Mouse (Mus musculus) heart, adult 9 months (tissue): Measurements from ENCODE around the gene Cox19.

Experiments used
- DNase-seq, 2 experiments: peaks; one replicate each; pipeline ENCODE4 v3.0.0; 2022; ENCODE audit warnings: low spot score in 2 of 2

Gene Cox19

DNA sequence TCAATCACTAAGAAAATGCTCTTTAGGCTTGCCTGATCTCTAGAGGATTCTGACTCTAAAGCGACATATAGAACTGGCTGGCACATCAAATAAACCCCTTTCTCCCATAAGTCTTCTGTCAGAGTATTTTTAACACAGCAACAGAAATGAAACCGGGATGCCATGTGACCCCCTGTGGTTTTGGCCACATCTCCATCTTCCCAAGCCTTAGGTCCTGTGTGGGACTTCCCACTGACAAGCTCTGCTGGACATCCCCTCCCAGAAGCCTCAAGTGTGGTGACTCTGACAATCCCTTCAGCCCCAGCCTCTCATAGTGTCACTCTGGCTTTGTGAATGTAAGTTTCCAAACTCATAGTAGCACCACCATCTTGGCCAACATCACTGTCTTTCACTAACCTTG lies 57.1 kb downstream of the Cox19 start:
- no peak for DNase-seq

- DNase-seq: no peak
These were observed 59.2 kb downstream of the Cox19 start for GRCm38 (mm10) chr5:139291811-139292560.

DNA sequence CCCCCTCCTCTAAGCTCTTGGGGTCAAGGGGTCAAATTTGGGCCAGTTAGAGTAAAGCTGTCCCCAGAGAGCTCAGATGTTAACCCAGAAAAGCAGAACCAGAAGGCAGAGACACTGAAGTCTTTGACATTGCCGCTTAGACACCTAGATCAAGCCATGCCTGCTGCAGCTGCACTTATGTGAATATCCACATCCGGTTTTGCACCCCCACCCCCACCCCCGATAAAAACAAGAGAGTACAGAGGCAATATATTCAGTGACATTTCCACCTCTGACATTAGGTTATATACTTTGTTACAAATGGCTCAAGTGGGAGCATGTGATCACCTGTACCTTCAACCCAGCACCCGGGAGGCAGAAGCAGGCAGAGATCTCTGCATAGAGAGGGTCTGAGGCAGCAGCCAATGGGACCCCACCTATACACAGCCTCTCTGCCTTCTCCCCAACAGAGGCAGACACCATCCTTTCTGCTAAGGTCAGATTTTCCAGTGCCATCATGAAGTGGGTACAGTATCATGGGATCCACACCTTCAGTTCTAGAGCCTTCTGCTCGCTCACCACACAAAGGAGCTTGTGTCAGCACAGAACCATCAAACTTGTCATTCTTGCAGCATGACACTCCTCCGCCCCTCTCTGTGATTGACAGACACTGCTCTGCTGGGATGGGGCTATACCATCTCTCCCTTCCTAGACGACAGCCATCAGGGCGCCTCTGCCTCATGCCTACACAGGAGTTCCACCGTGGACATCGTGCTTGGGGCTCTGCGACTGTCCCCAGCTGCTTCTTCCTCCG lies 60.6 kb downstream of the Cox19 start:
- DNase-seq: no peak

DNA sequence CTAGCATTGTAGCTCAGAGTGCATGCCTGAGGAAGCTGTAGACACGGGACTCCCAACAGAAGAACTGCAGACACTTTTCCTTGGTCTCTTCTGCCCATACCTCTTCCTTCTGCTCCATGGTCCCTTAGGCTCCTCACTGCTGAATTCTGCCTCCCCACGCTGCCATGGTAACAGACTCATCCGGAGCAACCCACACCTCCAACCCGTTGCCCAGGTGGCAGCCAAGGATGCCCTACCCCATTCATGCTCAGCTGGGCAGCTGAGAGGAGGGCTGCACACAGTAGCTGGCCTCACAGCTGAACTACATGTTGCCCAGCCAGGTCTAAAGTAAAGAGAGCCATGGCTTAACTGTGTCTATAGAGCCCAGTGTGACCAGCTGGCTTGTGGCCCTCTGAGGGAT lies 62.6 kb downstream of the Cox19 start:
- no peak for DNase-seq

GRCm38 (mm10) chr5:139287787-139288186 lies 63.4 kb downstream of the Cox19 start:
- DNase-seq: no peak

DNA sequence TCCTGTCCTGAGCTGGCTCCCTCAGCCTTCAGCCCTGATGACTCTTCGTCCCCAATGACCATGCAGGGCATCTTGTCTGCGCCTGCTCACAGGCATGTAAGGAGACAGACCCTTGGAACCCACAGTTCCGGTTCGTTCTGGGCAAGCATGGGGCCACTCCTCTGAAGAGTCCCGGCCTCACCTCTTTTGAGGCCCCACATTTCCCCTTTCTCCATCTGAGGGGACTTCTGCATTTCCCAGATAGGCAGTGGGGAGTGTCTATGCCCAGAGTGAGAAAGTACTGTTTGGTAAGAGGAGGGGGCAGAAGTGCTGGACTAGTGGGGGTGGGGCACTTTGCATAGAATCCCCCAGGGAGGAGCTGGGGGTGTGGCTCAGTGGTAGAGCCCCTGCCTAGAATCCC lies 64.1 kb downstream of the Cox19 start:
- peak in 1 of 2 experiments; percentile 32 for DNase-seq
